Mouse (Mus musculus) layer of hippocampus, postnatal 14 days (tissue): ENCODE data around the gene Agtpbp1. TPM values are rescaled to one million over a fixed set of nuclear protein-coding genes. Genes with fewer than 3 reads are reported as not detected.

ENCODE experiments used
- DNase-seq, 2 experiments: peaks; one replicate each; pipeline ENCODE4 v3.0.0; 2021 to 2022; ENCODE audit warnings: low spot score in 2 of 2, mixed read lengths in 1 of 2
- total RNA-seq, 2 experiments: library from RNA; stranded (reverse); gene quantifications; 2 replicates each; pipeline ENCODE4 v1.2.3; 2021

Agtpbp1 gene
- total RNA-seq, 2 experiments from 2014 or later: 347 to 349 TPM

DNA sequence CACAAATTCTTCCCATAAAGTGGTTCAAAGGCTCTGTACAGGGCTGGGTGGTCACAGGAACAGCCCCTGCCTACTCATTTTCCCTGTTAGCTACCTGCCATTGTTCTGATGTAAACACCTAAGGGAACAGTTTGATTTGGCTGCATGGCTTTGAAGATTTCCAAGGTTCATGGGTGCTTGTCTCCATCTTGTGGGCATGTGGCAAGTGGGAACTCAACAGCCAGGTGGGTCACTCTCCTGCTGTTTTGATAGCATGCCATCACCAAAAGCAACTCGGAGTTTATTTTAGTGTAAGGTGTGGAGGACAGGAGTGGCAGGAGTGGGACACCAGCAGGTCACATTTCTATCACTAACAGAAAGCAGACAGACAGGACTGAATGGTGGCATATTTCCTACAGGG is 145.3 kb downstream of the Agtpbp1 start:
- DNase-seq: no peak

DNA sequence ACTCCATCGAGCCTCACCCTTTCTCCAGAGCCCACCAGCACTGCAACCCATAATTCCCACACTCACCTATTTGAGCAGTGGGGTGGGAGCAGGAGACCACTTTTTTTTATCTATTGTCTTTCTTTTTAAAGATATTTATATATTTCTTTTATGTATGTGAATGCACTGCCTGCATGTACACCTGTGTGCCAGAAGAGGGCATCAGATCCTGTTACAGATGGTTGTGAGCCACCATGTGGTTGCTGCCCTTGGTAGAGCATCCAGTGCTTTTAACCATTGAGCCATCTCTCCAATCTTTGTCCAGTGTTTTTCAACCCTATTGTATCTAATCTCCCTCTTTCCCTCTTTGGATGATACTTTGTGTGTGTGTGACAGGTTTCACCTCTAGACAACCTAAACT is 150.5 kb downstream of the Agtpbp1 start:
- DNase-seq: no peak

DNA sequence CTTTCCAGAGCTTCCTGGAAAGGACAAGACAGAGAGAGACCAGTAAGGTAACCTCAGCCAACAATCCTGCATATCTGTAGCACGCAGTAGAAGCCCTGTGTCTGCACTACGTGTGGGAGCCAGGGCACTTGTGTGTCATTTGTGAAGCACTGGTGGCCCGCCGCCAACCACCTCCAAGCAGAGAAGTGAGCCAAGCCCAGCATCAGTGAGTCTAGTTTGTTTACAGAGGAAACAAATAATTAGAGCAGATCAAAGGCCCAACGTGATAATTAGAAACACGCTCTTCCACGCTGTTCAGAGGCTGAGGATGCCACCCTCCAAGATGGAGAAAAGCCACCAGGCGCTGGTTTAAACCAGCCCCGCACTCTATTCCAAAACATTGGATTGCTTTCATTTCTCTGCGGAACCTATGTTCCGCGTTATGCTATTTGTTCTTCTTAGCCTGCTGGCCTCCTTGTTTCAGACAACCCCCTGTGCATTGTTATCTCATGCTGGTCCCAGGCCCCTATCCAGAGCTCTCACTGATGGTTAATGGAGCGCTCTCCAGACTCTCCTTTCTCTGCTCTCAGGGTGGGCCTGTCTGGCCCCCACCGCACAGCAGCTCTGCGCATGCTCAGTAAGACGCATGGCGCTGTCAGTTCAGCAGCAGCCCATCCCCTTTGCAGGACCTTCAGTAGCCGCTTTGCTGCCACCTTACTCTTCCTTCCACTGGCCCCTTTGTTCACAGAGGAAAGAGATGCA is 153.7 kb downstream of the Agtpbp1 start:
- peak; percentile 52 to 60 for DNase-seq

DNA sequence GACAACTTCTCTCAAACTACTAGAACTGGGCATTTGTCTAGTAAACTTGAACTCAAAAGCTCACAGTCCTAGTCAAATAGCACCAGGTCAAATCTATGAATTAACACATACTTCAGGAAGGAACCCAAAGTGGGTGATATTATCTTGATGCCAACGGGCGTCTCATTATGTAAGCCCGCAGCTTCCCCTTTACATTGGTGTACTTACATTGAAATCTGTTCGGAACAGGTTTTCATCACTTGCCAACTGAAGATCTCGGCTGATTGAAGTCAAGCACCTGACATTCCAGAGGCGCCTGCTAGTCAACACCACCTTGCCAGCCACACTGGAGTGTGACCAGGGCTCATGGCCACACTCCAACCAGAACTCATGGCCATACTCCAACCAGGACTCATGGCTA is 155.7 kb downstream of the Agtpbp1 start:
- no peak for DNase-seq

DNA sequence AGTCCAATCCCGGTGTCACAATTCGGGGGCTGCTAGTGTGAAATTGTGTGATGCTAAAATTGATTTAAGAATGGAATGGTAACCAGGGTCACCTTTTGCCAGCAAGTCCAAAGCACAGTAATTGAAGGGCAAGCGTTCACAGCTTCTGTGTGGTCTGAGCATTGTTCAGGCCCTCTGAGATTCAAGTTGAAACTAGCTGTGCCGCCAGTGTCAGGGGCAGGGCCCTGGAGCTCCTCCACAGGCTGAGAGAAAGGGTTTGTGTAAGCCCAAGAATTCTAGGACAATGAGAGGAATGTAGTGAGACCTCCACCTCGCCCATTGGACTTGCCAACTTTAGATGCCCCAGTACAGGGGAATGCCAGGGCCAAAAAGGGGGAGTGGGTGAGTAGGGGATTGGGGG is 161.2 kb downstream of the Agtpbp1 start:
- no peak for DNase-seq

DNA sequence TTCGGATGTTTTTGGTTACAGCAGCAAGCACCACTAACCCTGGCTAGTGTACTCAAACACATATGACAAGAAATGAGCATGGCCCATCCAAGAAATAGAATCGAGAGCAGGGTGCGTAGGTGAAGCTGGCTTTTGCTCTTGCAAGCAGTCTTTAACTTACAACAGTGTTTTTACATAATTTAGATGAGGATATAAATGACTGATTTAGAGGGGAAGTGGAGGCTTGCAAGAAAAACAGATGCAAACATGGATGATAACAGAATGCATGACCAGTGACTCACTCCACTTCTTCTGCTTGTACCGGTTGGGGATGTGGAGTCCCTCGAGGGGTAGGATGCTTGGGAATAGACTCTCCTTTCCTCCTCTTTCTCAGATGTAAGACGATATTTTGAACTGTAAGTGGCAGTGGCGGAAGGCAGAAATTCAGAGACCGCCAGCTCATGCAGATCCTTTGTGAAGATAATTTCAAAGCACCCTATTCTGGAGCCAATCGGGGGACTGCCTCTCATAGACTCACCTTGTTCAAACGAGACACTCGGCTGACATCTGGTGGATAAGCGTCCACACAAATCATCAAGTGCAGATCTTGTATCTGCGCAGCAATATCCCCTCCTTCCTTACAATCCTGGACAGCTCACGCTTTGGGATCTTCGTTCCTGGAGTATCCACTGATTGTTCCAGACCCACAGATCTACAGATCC is 168.3 kb downstream of the Agtpbp1 start:
- no peak for DNase-seq

DNA sequence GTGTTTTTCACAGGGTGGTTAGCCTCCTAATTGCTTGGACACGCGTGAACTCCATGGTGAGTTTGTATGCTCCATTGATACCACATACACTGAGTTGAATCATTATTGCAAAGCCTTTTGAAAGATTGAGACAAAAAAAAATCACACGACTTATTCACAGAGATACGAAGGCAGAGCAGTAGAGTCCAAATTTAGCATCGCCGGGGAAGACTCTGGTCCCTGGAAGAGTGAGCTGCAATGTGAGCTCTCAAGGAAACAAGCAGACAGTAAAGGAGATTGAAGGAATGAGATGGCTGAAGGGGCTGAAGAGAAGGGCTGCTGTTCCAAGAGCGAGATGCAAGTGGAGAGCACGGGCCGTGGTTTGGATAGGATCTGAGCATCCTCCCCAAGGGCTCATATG is 171.1 kb downstream of the Agtpbp1 start:
- no peak for DNase-seq

DNA sequence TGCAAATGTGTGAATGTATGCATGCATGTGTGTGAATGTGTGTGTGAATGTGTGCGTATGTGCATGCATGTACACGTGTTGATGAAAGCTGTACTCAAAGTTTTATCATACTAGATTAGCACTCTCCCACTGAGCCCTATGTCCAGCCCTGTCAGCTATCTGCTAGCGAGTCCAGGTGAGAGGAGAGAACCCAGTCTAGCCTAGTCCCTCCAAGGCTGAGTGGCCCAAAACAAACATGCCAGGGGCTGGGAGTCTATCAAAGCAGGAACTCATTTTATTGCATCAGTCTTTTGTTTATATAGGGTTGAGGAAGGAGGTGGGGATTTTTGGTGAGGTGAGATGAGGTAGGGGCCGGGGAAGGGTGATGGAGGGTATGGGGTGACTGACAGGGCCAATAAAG is 172.4 kb downstream of the Agtpbp1 start:
- no peak for DNase-seq

DNA sequence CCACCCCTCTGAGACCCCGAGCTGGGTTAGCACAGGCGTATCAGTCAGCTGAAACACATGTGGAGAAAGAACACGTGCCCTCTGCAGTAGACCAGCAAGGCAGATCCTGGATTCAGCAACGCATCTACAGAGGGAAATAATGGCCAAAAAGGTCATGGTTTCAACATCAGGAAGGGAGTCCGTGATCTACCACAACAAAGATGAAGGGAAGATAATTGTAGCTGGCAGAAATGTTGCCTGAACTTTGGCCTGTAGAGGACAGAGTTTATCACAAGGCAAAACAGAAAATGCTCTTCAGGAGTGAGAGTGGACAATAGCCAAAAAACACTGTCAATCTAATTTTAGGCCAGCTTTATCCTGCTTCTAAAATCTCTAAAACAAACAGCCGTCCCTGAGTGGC is 177.8 kb downstream of the Agtpbp1 start:
- no peak for DNase-seq

DNA sequence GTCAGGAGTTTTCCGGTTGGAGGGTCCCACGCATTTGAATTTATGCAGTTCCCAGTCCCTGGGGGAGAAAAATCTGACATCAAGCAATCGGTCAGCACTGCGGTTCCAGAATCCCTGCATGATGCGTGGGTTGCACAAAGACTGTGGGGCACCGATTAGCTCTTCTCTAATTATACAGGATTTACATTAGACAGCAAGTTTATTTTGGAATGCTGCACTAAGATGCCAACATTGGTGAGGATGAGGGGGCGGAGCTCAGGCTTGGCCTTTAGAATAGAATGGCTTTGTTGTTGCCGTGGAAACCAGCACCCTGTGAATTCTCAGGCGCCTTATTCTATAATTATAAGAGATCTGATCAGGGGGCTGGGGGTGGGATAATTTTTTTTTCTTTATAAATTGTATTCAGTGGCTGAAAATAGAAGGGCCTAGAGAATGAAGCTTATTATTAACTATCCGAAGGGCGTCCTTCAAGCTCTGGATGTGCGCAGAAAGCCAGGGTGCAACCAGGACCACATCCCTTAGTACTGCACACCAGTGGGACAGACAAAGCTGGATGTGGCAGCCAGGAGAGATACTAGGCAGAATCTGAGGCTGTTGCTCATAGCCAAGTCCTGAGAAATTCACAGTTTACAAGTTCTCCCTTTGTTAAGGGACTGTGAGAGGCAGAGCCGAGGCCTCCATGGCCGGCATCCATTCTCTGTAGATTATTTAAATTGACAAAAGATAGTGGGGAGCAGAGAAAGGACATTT is 182.8 kb downstream of the Agtpbp1 start:
- peak in 1 of 2 experiments; percentile 76 for DNase-seq

DNA sequence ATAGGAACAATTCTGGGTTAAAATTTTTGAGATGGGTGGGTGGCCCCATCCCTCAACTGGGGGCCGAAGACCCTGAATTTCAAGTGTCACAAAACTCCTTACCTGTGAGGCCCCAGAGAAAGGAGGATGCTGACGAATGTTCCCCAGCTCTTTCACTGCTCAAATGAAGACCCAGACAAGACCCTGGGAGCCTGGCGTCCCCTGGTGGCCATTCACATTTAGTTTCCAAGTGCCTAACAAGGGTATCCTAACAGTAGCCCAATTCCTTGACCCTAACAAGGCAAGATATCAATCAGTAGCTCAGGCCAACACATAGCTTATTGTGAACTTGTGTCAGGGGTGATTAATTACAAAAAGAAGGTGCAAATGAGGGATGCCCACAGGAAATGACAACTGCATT is 187.5 kb downstream of the Agtpbp1 start:
- DNase-seq: peak in 1 of 2 experiments; percentile 66

Other genes starting within 250 kb of the Agtpbp1 start
- 10 to 100 TPM; 85.8 to 92.9 TPM for gene Naa35, start within 50 bp of the Agtpbp1 start, total RNA-seq
- gene Golm1, start 90.6 kb upstream of the Agtpbp1 start, total RNA-seq: 10 to 100 TPM; 57.0 to 59.4 TPM
- gene 4921517D22Rik, start 108.9 kb upstream of the Agtpbp1 start, total RNA-seq: not detected
- gene Spata31d1a, start 125.1 kb upstream of the Agtpbp1 start, total RNA-seq: under 1 TPM; 0.12 to 0.26 TPM
- gene Spata31d1b, start 127.1 kb upstream of the Agtpbp1 start, total RNA-seq: under 1 TPM in 1 of 2 experiments, not detected in 1; 0.18 TPM
- not detected for gene Spata31d1d, start 146.5 kb upstream of the Agtpbp1 start, total RNA-seq
- gene 1700014D04Rik, start 161.5 kb upstream of the Agtpbp1 start, total RNA-seq: 1 to 10 TPM in 1 of 2 experiments, under 1 TPM in 1; 0.88 to 1.0 TPM
- gene Isca1, start 184.6 kb upstream of the Agtpbp1 start, total RNA-seq: 100 to 1,000 TPM; 123 to 129 TPM
- gene Gm49354, start 197.0 kb upstream of the Agtpbp1 start, total RNA-seq: not detected
- gene Tut7, start 237.9 kb upstream of the Agtpbp1 start, total RNA-seq: 10 to 100 TPM; 65.5 to 67.9 TPM